Mouse (Mus musculus): ENCODE measurements around the gene Gm7544. TPM values are rescaled to one million over a fixed set of nuclear protein-coding genes. Genes with fewer than 3 reads are reported as not detected.

The Gm7544 gene
- total and polyA plus RNA-seq, 3 experiments, result not detected

DNA sequence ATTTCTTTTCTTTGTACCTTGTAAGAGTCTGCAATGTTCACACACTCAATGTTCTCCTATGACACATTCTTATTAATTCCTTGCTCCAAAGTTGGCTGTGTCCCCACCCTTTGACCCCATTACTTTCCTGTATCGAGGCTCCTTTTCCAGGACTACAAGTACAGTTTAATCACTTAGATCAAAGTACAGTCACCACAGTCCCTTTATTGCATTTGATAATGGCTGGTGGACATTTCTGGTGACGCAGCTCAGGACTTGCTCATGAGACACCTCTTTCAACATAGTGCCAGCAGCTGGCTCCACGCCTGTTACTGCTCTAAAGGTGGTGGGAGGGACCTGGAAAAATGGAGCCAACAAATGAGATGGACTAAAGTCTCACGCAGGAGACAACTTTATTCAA lies 35.2 kb upstream of the Gm7544 start:
- in situ Hi-C loops (cut with MboI; ENCODE audit: low pct_ligation_motif_present, low pct_unique_long_range_greater_than_20kb, low sequenced_read_pairs), result no loop called here
- H3K36me3 ChIP-seq (replicated peaks in 1 of 2; ENCODE audit: control insufficient read depth in 1 of 2, insufficient read depth in 1 of 2, low read length in 1 of 2), result no peaks in the 10 kb centered on the region
- H3K4me2 ChIP-seq (ENCODE audit: insufficient read depth, low read depth, poor library complexity, severe bottlenecking), result no peak overlapping the region
- H3K27ac ChIP-seq (ENCODE audit: insufficient read depth, low read depth), result no peak overlapping the region
- peaks cover 0 to 8% of the 10 kb centered on the region in 2 experiments; a peak in 1 of 4 replicates for H3K4me1 ChIP-seq (ENCODE audit: control insufficient read depth in 1 of 2, insufficient read depth in 2 of 2)
- no peak for TF ChIP-seq EP300 (IDR thresholded peaks at IDR 0.05; ENCODE audit: low read length)
- no peak for TF ChIP-seq NRF1 (IDR thresholded peaks at IDR 0.05; ENCODE audit: low read depth, low read length)
- no peak for TF ChIP-seq TBP (conservative IDR thresholded peaks at IDR 0.05; ENCODE audit: low read depth, low read length)
- TF ChIP-seq BHLHE40 (IDR thresholded peaks at IDR 0.05; ENCODE audit: low read depth, low read length), result no peak
- TF ChIP-seq ZMIZ1 (IDR thresholded peaks at IDR 0.05; ENCODE audit: low read depth, low read length), result no peak
- TF ChIP-seq MYC (IDR thresholded peaks at IDR 0.05; ENCODE audit: low read depth, low read length), result no peak
- TF ChIP-seq POLR2A (IDR thresholded peaks at IDR 0.05; ENCODE audit: low read depth, low read length), result no peak
- no peak for TF ChIP-seq TCF12 (IDR thresholded peaks at IDR 0.05; ENCODE audit: low read depth, low read length)
- no peak for TF ChIP-seq HCFC1 (IDR thresholded peaks at IDR 0.05; ENCODE audit: low read depth, low read length)
- TF ChIP-seq ELF1 (IDR thresholded peaks at IDR 0.05; ENCODE audit: low read depth, low read length), result no peak
- TF ChIP-seq MAZ (IDR thresholded peaks at IDR 0.05; ENCODE audit: low read depth, low read length), result no peak
- TF ChIP-seq ZNF384 (IDR thresholded peaks at IDR 0.05; ENCODE audit: low read depth, low read length), result no peak
- TF ChIP-seq POLR2AphosphoS2 (IDR thresholded peaks at IDR 0.05; ENCODE audit: low read depth, low read length), result no peak
- no peak for TF ChIP-seq SMC3 (IDR thresholded peaks at IDR 0.05; ENCODE audit: low read depth, low read length)
- no peak for TF ChIP-seq IRF4 (IDR thresholded peaks at IDR 0.05; ENCODE audit: low read depth, low read length)
- no peak for TF ChIP-seq RAD21 (IDR thresholded peaks at IDR 0.05; ENCODE audit: low read depth, low read length)
- TF ChIP-seq JUND (conservative IDR thresholded peaks at IDR 0.05; ENCODE audit: low read depth, low read length), result no peak
- no peak for TF ChIP-seq USF2 (conservative IDR thresholded peaks at IDR 0.05; ENCODE audit: low read depth, low read length)
- TF ChIP-seq ETS1 (conservative IDR thresholded peaks at IDR 0.05; ENCODE audit: low read depth, low read length), result no peak
- H3K4me3 ChIP-seq (replicated peaks in 1 of 3; ENCODE audit: low read depth in 2 of 3, low read length in 2 of 3, poor library complexity in 1 of 3), result no peak overlapping the region
- no peaks in the 10 kb centered on the region for H3K79me2 ChIP-seq (replicated peaks; ENCODE audit: control insufficient read depth, extremely low read depth, insufficient read depth, poor library complexity, severe bottlenecking)
- no peaks in the 10 kb centered on the region for H3K9me3 ChIP-seq (replicated peaks; ENCODE audit: low read length)
- no peaks in the 10 kb centered on the region for H3K27me3 ChIP-seq (replicated peaks)
- dilution Hi-C loops (cut with MboI; ENCODE audit: extremely low pct_ligation_motif_present, extremely low pct_unique_long_range_greater_than_20kb, low sequenced_read_pairs), result no loop called here
- H3K9ac ChIP-seq (ENCODE audit: insufficient read depth, low read depth), result no peak overlapping the region
- no peak for DNase-seq (ENCODE audit: extremely low read depth)

DNA sequence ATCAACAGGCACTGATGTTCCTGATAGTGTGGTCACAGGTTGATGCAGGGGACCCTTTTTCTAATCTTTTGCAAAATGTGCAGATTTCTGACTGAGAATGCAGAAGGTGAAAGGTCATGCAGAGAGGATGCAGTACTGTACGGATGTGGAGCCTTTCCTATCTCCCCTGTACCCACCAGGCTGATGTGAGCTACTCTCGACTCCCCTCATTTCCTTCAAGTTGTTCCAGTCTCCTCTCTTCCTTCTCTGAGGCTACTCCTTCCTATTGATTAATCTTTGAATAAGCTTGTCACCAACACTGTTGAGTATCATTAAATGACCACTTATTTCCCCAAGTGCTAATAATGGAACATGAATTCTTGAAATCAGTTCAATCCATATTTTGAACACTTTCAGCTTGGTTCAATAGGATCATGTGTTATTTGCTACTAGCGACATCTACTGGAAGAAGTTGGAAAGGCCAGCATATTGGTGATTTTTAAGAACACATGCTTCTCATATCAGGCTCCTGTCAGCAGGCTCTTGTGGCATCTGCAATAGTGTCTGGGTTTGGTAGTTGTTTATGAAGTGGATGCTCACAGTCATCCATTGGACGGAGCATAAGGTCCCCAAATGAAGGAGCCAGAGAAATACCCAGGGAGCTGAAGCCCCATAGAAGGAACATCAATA lies 31.9 kb upstream of the Gm7544 start:
- no peaks in the 10 kb centered on the region for H3K79me2 ChIP-seq (replicated peaks; ENCODE audit: control insufficient read depth, extremely low read depth, insufficient read depth, poor library complexity, severe bottlenecking)
- H3K27me3 ChIP-seq (replicated peaks), result no peaks in the 10 kb centered on the region
- peaks cover 7% of the 10 kb centered on the region for H3K9me3 ChIP-seq (replicated peaks; ENCODE audit: low read length)
- H3K4me2 ChIP-seq (ENCODE audit: insufficient read depth, low read depth, poor library complexity, severe bottlenecking), result no peak overlapping the region
- in situ Hi-C loops (cut with MboI; ENCODE audit: low pct_ligation_motif_present, low pct_unique_long_range_greater_than_20kb, low sequenced_read_pairs) (loop anchor here (5.0 kb wide), 1 partner anchor 185 kb away; no protein-coding TSS in a partner anchor), dilution Hi-C loops (cut with MboI; ENCODE audit: extremely low pct_ligation_motif_present, extremely low pct_unique_long_range_greater_than_20kb, low sequenced_read_pairs) (no loop called here)
- no peaks in the 10 kb centered on the region for H3K36me3 ChIP-seq (replicated peaks in 1 of 2; ENCODE audit: control insufficient read depth in 1 of 2, insufficient read depth in 1 of 2, low read length in 1 of 2)
- no peak overlapping the region for H3K4me3 ChIP-seq (replicated peaks in 1 of 3; ENCODE audit: low read depth in 2 of 3, low read length in 2 of 3, poor library complexity in 1 of 3)
- no peak overlapping the region for H3K27ac ChIP-seq (ENCODE audit: insufficient read depth, low read depth)
- DNase-seq (ENCODE audit: extremely low read depth), result peak; percentile 80
- H3K9ac ChIP-seq (ENCODE audit: insufficient read depth, low read depth), result no peak overlapping the region
- peaks cover 0 to 11% of the 10 kb centered on the region in 2 experiments; a peak in 1 of 4 replicates for H3K4me1 ChIP-seq (ENCODE audit: control insufficient read depth in 1 of 2, insufficient read depth in 2 of 2)
- TF ChIP-seq RAD21 (IDR thresholded peaks at IDR 0.05; ENCODE audit: low read depth, low read length) (peak; percentile 92), SMC3 (IDR thresholded peaks at IDR 0.05; ENCODE audit: low read depth, low read length) (peak; percentile 91), SIN3A (IDR thresholded peaks at IDR 0.05; ENCODE audit: low read length) (peak; percentile 46; the same call in 1 of the 2 replicates), BHLHE40 (IDR thresholded peaks at IDR 0.05; ENCODE audit: low read depth, low read length) (no peak), CHD2 (IDR thresholded peaks at IDR 0.05; ENCODE audit: low read length) (no peak), ZC3H11A (IDR thresholded peaks at IDR 0.05; ENCODE audit: low read depth, low read length) (peak; percentile 79), UBTF (IDR thresholded peaks at IDR 0.05; ENCODE audit: low read depth, low read length) (no peak), NELFE (IDR thresholded peaks at IDR 0.05; ENCODE audit: low read depth, low read length) (no peak; the same call in 1 of the 2 replicates), POLR2A (IDR thresholded peaks at IDR 0.05; ENCODE audit: low read depth, low read length) (no peak), ZKSCAN1 (IDR thresholded peaks at IDR 0.05; ENCODE audit: borderline replicate concordance, low read depth, low read length) (no peak), MYC (IDR thresholded peaks at IDR 0.05; ENCODE audit: low read depth, low read length) (peak; percentile 84), CTCF (conservative IDR thresholded peaks at IDR 0.05 in 1 of 2, IDR thresholded peaks at IDR 0.05 in 1 of 2; ENCODE audit: low read depth in 2 of 2, low read length in 2 of 2) (peak; percentile 70 to 87), USF1 (IDR thresholded peaks at IDR 0.05; ENCODE audit: low read depth, low read length) (no peak)

Measured in CH12.LX (cell line).